Mouse (Mus musculus) yolk sac, embryonic 10.5 days (tissue): ENCODE results near the gene Il2rg.

ENCODE experiments used
- DNase-seq: peaks from one replicate; pipeline ENCODE4 v3.0.0-alpha.2; 2017; ENCODE audit warnings: low spot score

Gene Il2rg

GRCm38 (mm10) chrX:101260441-101261325, 7.4 kb downstream of the Il2rg start:
- DNase-seq = peak; percentile 68

DNA sequence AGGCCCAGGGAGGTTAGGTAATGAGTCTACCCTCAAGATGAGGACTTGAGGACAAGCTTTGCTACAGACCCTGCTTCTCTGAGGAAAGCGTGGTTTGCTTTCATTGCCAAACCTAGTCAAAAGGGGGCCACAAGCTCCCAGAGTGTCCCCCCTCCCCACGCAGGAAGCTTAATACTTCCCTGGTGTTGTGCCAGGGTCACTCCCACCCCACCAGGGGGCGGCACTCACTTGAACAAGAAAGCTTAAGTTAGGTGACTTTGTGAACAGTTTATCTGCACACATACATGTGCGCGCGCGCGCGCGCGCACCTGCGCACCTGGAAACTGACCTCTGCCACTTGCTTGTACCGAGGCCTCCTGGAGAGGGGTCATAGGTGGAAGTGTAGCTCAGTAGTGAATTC, 11.5 kb downstream of the Il2rg start:
- no peak for DNase-seq

- DNase-seq = no peak
These were observed 13.3 kb downstream of the Il2rg start for GRCm38 (mm10) chrX:101254740-101255139.

- DNase-seq = peak; percentile 91
These were observed 13.9 kb downstream of the Il2rg start, which contains the start of gene Foxo4 for GRCm38 (mm10) chrX:101253952-101254729. Foxo4 (plus strand) TSS chrX:101254528.

GRCm38 (mm10) chrX:101245011-101245410, 23.0 kb downstream of the Il2rg start:
- DNase-seq = no peak

- DNase-seq = no peak
These were observed 45.3 kb downstream of the Il2rg start for GRCm38 (mm10) chrX:101222796-101223162.

GRCm38 (mm10) chrX:101221834-101222795, 45.9 kb downstream of the Il2rg start, which contains the start of gene Snx12:
Snx12 (minus strand) TSS chrX:101222563.
- DNase-seq = peak; percentile 90
